Mouse (Mus musculus) megakaryocyte-erythroid progenitor cell, adult 5-6 weeks (primary cell): ENCODE measurements around the gene 6030458C11Rik. TPM values are rescaled to one million over a fixed set of nuclear protein-coding genes. Genes with fewer than 3 reads are reported as not detected.
A peak's percentile ranks its signal among the peaks of the same experiment; 100 is the strongest.

Experiments used
- ATAC-seq: replicated peaks from 2 replicates; pipeline ENCODE4 v1.8.0; 2016; ENCODE audit warnings: mild to moderate bottlenecking, inconsistent platforms; ENCODE audit not compliant: severe bottlenecking, poor library complexity, low FRiP score, low TSS enrichment
- total RNA-seq, 2 experiments: library from RNA; stranded (forward) in 1 of 2; stranded (reverse) in 1 of 2; fragments of 200-1000, 215-1000 nt in 1 of 2; fragments of >200 nt in 1 of 2; fragmentation: Nextera tagmentation in 1 of 2; gene quantifications; 2 replicates each; pipeline ENCODE4 v1.2.3; 2014 to 2017

The 6030458C11Rik gene
- total RNA-seq (2014; fragmentation: Nextera tagmentation) (57.4 and 67.7 TPM in 2 replicates), total RNA-seq (2017) (37.9 and 46.0 TPM in 2 replicates)

- ATAC-seq, result peak; percentile 98
Measured at GRCm38 (mm10) chr15:12824197-12824952, at the start of gene 6030458C11Rik, which contains the start of gene Drosha. Gene 6030458C11Rik (minus strand): TSS chr15:12824649. Gene Drosha (plus strand): TSS chr15:12824815.

GRCm38 (mm10) chr15:12867269-12867668 lies 42.8 kb upstream of the 6030458C11Rik start:
- peak; percentile 48; the same call in 1 of the 2 replicates for ATAC-seq

GRCm38 (mm10) chr15:12865595-12866314 lies 41.3 kb upstream of the 6030458C11Rik start:
- no peak for ATAC-seq

GRCm38 (mm10) chr15:12863669-12864068 lies 39.2 kb upstream of the 6030458C11Rik start:
- ATAC-seq, result no peak

GRCm38 (mm10) chr15:12862061-12862460 lies 37.6 kb upstream of the 6030458C11Rik start:
- no peak for ATAC-seq

GRCm38 (mm10) chr15:12858645-12859044 lies 34.2 kb upstream of the 6030458C11Rik start:
- ATAC-seq, result peak; percentile 58

GRCm38 (mm10) chr15:12857840-12858516 lies 33.5 kb upstream of the 6030458C11Rik start:
- ATAC-seq, result peak; percentile 94

- no peak for ATAC-seq
Measured at GRCm38 (mm10) chr15:12856780-12857179, 32.3 kb upstream of the 6030458C11Rik start.

- ATAC-seq, result no peak
Measured at GRCm38 (mm10) chr15:12853471-12853870, 29.0 kb upstream of the 6030458C11Rik start.

- no peak for ATAC-seq
Measured at GRCm38 (mm10) chr15:12849373-12849772, 24.9 kb upstream of the 6030458C11Rik start.

- ATAC-seq, result peak; percentile 63
Measured at GRCm38 (mm10) chr15:12848196-12848975, 23.9 kb upstream of the 6030458C11Rik start.

- no peak for ATAC-seq
Measured at GRCm38 (mm10) chr15:12842833-12843232, 18.4 kb upstream of the 6030458C11Rik start.

GRCm38 (mm10) chr15:12840737-12841136 lies 16.3 kb upstream of the 6030458C11Rik start:
- no peak for ATAC-seq

GRCm38 (mm10) chr15:12834231-12834630 lies 9.8 kb upstream of the 6030458C11Rik start:
- ATAC-seq, result no peak

- no peak for ATAC-seq
Measured at GRCm38 (mm10) chr15:12833385-12833784, 8.9 kb upstream of the 6030458C11Rik start.

- no peak for ATAC-seq
Measured at GRCm38 (mm10) chr15:12832599-12832998, 8.2 kb upstream of the 6030458C11Rik start.

GRCm38 (mm10) chr15:12829878-12830277 lies 5.4 kb upstream of the 6030458C11Rik start:
- 0 out of 2 replicates have a peak, but pooled peaks have one; percentile 40 for ATAC-seq

- ATAC-seq, result no peak
Measured at GRCm38 (mm10) chr15:12825408-12825807, 959 bp upstream of the 6030458C11Rik start.

- ATAC-seq, result peak; percentile 61
Measured at GRCm38 (mm10) chr15:12824965-12825364, 516 bp upstream of the 6030458C11Rik start.
